Mouse (Mus musculus): ENCODE measurements around the gene Fmnl1. TPM values are rescaled to one million over a fixed set of nuclear protein-coding genes. Genes with fewer than 3 reads are reported as not detected.

Gene Fmnl1
- polyA plus RNA-seq, 1 experiment from 2014 or later, result 5.9 TPM

DNA sequence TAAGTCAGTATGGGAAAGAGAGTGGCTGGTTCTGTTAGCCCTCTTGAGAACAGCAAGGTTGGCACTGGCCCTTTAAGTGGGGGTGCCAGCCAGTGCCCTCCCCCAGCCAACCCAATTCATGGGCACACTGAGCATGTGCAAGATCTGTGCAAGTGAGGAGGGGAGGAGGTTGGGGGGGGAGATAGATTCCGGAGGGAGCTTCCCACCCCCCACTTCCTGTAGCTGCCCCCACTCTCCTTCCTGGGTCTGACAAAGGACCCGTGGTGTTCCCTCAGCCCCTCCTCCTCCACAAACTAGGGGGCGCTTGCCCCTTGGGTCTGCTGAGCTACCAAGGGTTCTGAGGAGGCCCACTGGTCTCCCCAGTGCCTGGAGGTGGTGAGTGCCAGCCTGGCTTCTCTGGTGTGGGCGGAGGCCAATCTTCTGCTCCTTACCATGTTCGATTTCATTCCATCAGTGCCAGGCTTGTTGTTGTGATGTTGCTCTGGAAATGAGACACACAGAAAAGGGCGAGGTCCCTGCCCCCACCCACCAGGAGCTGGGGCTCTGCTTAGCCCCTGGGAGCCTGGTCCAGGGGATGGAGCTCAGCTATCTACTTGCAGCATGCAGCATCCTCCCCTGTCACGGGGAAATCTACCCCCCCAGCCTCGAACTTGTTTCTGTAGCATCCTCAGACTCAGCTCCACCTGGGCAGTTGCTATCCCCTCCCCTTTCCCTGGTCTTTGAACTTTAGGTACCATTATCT, 28.3 kb upstream of the Fmnl1 start:
- H3K36me3 ChIP-seq (replicated peaks; ENCODE audit: insufficient read depth, low read length), result no peaks in the 10 kb centered on the region
- H3K9me3 ChIP-seq (ENCODE audit: low read length), result no peaks in the 10 kb centered on the region
- no peak overlapping the region for H3K9ac ChIP-seq (replicated peaks)
- 32% methylated on average over 8 of the region's 8 CpGs for WGBS (ENCODE audit: insufficient replicate concordance)
- peak; percentile 37 for ATAC-seq
- H3K4me3 ChIP-seq (ENCODE audit: low read depth, low read length), result no peak overlapping the region
- no peak for TF ChIP-seq EP300 (IDR thresholded peaks at IDR 0.05; ENCODE audit: low read depth)
- TF ChIP-seq CTCF (IDR thresholded peaks at IDR 0.05; ENCODE audit: low read depth), result peak; percentile 21; the same call in 1 of the 2 replicates
- H3K27ac ChIP-seq (ENCODE audit: low read depth), result peak overlapping the region; percentile 64
- H3K27me3 ChIP-seq (ENCODE audit: insufficient read depth, low read length), result no peaks in the 10 kb centered on the region
- H3K4me2 ChIP-seq (ENCODE audit: low read depth, low read length), result peak overlapping the region; percentile 6; the same call in 1 of the 2 replicates
- no peak for DNase-seq
- H3K4me1 ChIP-seq (ENCODE audit: insufficient read depth), result peaks cover 24% of the 10 kb centered on the region

DNA sequence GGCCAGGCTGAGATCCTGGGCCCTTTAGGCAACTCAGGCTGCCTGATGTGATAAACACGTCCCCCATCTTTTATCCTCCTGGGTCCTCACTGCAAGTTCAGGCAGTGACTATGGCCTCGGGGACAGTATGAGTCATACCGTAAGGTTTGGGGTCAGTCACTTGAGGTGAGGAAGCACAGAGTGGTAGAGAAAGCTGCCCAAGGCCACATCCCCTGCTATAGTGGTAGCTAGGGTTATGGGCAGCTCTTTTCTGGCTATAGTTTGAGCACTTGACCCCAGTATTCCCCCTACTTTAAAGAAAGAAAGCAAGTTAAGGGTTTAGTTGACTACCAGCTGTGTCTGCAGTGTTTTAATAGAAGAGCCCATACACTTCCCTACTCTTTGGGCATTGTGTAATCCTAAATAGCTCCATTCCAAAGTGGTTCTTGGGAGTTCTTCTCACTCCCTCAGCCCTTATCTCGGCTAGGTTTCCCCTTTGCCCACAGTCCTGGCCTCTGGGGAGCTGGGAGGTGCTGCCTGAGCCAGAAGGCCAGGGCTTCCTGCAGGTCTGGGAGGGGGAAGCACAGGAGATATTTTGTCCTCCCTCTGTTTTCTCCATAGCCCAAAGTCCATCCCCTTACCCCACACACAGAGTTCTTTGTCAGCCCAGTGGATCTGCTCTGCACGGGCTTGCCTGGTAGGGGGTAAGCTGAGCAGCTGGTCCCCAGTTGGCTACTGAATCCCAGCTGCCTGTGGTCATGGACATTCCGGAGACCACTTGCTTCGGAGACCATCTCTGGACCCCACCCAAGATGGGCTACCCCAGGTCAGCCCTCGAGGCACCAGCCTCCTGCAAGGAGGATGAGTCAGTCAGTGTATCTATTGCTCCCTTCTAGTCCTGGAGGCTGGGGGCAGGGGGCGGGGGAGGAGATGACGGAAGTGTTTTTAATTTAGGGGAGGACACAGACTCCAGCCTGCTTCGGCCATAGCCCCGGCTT, 26.3 kb upstream of the Fmnl1 start:
- DNase-seq, result no peak
- peak; percentile 20; the same call in 1 of the 2 replicates for ATAC-seq
- no peak for TF ChIP-seq CTCF (IDR thresholded peaks at IDR 0.05; ENCODE audit: low read depth)
- Histone ChIP-seq H3K36me3 (replicated peaks; ENCODE audit: insufficient read depth, low read length) (no peaks in the 10 kb centered on the region), H3K4me3 (ENCODE audit: low read depth, low read length) (no peak overlapping the region), H3K27me3 (ENCODE audit: insufficient read depth, low read length) (no peaks in the 10 kb centered on the region), H3K9me3 (ENCODE audit: low read length) (no peaks in the 10 kb centered on the region), H3K9ac (replicated peaks) (no peak overlapping the region), H3K4me1 (ENCODE audit: insufficient read depth) (peaks cover 24% of the 10 kb centered on the region), H3K27ac (ENCODE audit: low read depth) (peak overlapping the region; percentile 39; the same call in 1 of the 2 replicates), H3K4me2 (ENCODE audit: low read depth, low read length) (no peak overlapping the region)
- 49% methylated on average over 12 of the region's 12 CpGs for WGBS (ENCODE audit: insufficient replicate concordance)

DNA sequence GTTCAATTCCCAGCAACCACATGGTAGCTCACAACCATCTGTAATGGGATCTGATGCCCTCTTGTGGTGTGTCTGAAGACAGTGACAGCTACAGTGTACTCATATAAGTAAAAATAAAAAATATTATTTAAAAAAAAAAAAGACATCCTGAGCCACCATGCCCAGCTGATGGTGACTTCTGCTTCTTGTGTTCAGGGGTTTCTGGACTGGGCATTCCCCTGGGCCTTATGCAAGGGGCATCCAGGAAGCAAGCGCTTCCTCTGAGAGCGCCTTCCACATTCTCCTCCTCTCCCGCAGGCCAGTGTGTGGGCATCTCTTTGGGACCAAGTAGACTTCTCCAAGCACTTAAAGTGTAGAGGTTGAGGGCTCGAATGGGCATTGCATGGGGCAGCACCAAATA, 24.5 kb upstream of the Fmnl1 start:
- no peaks in the 10 kb centered on the region for H3K9me3 ChIP-seq (ENCODE audit: low read length)
- no peak overlapping the region for H3K4me3 ChIP-seq (ENCODE audit: low read depth, low read length)
- no peak overlapping the region for H3K27ac ChIP-seq (ENCODE audit: low read depth)
- H3K27me3 ChIP-seq (ENCODE audit: insufficient read depth, low read length), result no peaks in the 10 kb centered on the region
- H3K4me2 ChIP-seq (ENCODE audit: low read depth, low read length), result no peak overlapping the region
- peaks cover 23% of the 10 kb centered on the region for H3K4me1 ChIP-seq (ENCODE audit: insufficient read depth)
- no peaks in the 10 kb centered on the region for H3K36me3 ChIP-seq (replicated peaks; ENCODE audit: insufficient read depth, low read length)
- no peak for TF ChIP-seq EP300 (IDR thresholded peaks at IDR 0.05; ENCODE audit: low read depth)
- no peak for ATAC-seq
- WGBS (ENCODE audit: insufficient replicate concordance), result 66% methylated on average over 4 of the region's 4 CpGs
- no peak for DNase-seq
- H3K9ac ChIP-seq (replicated peaks), result no peak overlapping the region

DNA sequence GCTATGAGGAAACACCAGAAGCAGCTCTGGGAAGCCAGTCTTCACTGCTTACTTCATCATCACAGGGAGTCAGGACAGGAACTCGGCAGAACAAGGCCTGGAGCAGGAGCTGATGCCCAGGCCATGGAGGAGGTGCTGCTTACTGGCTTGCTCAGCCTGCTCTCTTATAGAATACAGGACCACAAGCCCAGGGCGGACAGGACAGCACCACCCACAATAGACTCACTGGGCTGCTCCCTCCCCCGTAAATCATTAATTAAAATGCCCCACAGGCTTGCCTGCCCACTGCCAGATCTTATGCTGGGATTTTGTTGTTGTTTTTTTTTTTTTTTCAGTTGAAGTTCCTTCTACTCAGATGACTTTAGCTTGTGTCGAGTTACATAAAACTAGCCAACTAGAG, 23.1 kb upstream of the Fmnl1 start:
- H3K27ac ChIP-seq (ENCODE audit: low read depth), result peak overlapping the region; percentile 64
- DNase-seq, result no peak
- H3K9me3 ChIP-seq (ENCODE audit: low read length), result no peaks in the 10 kb centered on the region

DNA sequence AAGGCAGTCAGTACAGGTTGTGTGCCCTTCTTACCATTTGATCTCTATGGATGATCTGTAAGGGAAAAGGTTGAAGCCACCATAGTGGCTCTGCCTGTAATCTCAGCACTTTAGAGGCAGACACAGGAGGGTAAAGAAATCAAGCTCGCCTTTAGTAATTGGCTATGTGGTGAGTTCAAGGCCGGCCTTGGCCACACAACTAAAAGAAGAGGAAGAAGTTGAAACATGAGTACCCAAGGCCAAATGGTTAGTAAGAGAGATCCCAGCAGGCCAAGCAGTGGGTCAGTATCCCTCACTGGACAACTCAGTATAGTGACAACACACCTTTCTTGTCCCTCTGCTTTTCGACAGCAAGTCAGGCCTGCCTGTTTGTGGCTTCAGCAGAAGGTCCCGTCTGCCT, 21.1 kb upstream of the Fmnl1 start:
- H3K4me1 ChIP-seq (ENCODE audit: insufficient read depth), result peaks cover 8% of the 10 kb centered on the region
- H3K9ac ChIP-seq (replicated peaks), result no peak overlapping the region
- H3K27me3 ChIP-seq (ENCODE audit: insufficient read depth, low read length), result no peaks in the 10 kb centered on the region
- no peaks in the 10 kb centered on the region for H3K9me3 ChIP-seq (ENCODE audit: low read length)
- H3K27ac ChIP-seq (ENCODE audit: low read depth), result no peak overlapping the region
- no peak overlapping the region for H3K4me3 ChIP-seq (ENCODE audit: low read depth, low read length)
- ATAC-seq (no peak), DNase-seq (no peak)
- TF ChIP-seq EP300 (IDR thresholded peaks at IDR 0.05; ENCODE audit: low read depth) (no peak), CTCF (IDR thresholded peaks at IDR 0.05; ENCODE audit: low read depth) (no peak)
- WGBS (ENCODE audit: insufficient replicate concordance), result 81% methylated on average over 4 of the region's 4 CpGs
- H3K4me2 ChIP-seq (ENCODE audit: low read depth, low read length), result no peak overlapping the region
- H3K36me3 ChIP-seq (replicated peaks; ENCODE audit: insufficient read depth, low read length), result no peaks in the 10 kb centered on the region

More for the DNA sequence above, 23.1 kb upstream of the Fmnl1 start:
- no peak for TF ChIP-seq CTCF (IDR thresholded peaks at IDR 0.05; ENCODE audit: low read depth)
- no peak for TF ChIP-seq EP300 (IDR thresholded peaks at IDR 0.05; ENCODE audit: low read depth)
- no peaks in the 10 kb centered on the region for H3K27me3 ChIP-seq (ENCODE audit: insufficient read depth, low read length)
- no peak overlapping the region for H3K4me3 ChIP-seq (ENCODE audit: low read depth, low read length)
- no peaks in the 10 kb centered on the region for H3K36me3 ChIP-seq (replicated peaks; ENCODE audit: insufficient read depth, low read length)
- WGBS (ENCODE audit: insufficient replicate concordance), result 53% methylated on average over 4 of the region's 4 CpGs
- no peak overlapping the region for H3K9ac ChIP-seq (replicated peaks)
- no peak for ATAC-seq
- H3K4me1 ChIP-seq (ENCODE audit: insufficient read depth), result peaks cover 15% of the 10 kb centered on the region
- H3K4me2 ChIP-seq (ENCODE audit: low read depth, low read length), result no peak overlapping the region

All from liver, postnatal 0 days (tissue).